Mouse (Mus musculus): ENCODE measurements around the gene Gm45261.

Gm45261 gene

DNA sequence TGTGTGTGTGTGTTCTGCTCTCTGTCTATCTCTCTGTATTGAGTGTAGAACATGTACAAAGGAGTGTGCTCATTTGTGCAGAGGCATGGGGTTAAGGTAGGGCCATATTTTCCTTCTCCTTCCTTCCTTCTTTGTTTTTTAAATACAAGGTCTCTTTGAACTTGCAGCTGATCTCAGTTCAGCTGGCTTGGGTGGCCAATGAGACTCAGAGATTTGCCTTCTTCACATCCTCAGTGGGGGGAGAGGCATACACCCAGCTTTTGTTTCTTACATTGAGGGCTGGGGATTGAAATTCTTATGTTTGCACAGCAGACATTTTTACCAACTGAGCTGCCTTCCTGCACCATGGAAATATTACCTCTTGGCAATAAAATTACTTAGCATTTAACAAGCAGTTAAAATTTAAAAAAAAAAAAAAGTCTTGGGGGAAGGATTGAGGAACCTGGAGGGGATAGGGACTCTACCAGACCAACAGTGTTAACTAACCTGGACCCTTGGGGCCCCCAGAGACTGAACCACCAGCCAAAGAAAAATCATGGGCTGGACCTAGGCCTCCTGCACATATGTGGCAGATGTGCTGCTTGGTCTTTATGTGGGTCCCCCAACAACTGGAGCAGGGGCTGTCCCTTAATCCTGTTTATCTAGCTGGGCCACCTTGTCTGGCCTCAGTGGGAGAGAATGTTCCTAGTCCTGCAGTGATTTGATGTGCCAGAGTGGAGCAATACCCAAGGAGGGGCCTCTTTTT is 50.8 kb downstream of the Gm45261 start:
- DNase-seq (ENCODE audit: low read depth, low spot score) = no peak

DNA sequence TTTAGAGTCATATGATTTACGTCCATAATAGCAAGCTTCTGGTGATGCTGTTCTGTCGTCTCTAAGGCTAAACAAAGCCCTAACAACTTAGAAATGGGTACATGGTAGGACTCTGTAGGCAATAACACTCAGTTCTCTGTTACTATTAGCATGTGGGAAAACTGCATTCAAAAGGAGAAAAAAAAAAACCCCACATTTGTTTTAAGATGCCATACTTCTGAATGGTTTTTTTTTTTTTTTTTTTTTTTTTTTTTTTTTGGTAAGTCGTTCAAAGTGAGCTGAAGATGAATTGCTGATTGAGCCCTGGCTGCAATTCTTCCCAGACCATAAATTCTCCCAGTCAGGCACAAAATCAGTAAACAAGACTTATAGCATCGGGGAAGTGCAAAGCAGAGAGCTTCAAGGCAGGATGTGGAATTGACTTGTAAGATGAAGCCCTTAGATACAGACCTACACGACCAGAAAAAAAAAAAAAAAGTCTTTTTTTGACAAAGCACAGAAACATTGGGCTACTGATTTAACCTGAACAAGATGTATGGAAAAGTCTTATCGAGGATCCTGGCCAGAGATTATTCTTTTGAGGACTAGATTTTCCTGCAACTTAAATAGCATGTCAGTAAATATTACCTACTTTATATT is 51.7 kb downstream of the Gm45261 start:
- no peak for DNase-seq (ENCODE audit: low read depth, low spot score)

- peak; percentile 80 for DNase-seq (ENCODE audit: low read depth, low spot score)
These were observed 52.7 kb downstream of the Gm45261 start for GRCm38 (mm10) chr1:80408586-80408985.

GRCm38 (mm10) chr1:80404196-80404595 is 57.1 kb downstream of the Gm45261 start:
- no peak for DNase-seq (ENCODE audit: low read depth, low spot score)

DNA sequence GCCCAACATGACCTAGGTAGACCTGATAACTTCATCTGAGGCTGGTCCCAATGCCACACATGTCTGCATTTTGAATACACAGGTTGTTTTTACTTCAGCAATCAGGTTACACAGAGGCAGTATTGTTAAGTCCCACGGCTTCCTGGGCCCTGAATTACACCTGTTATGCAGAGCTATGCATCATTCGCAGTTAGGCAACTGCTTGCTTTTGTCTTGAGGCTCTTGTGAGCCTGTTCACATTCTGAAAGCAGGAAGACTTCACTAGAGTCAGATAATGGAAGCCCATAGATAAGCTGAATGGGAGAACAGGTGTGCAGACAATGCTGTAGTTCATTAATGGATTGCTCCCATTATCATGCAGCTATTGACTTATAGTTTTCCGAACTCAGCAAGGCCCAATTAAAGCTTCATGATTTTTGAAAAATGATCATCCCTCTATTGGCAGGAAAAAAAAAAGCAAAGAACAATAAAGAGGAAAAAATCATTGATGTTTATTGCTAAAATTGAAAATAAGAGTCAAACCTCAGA is 57.8 kb downstream of the Gm45261 start:
- no peak for DNase-seq (ENCODE audit: low read depth, low spot score)

GRCm38 (mm10) chr1:80401961-80402360 is 59.3 kb downstream of the Gm45261 start:
- no peak for DNase-seq (ENCODE audit: low read depth, low spot score)
